Mouse (Mus musculus): Measurements from ENCODE around the gene D6Wsu163e.

The D6Wsu163e gene

GRCm38 (mm10) chr6:126939487-126940171 lies at the start of gene D6Wsu163e, which contains the start of gene Rad51ap1:
TSS of gene D6Wsu163e (plus strand) at chr6:126939962.
TSS of gene Rad51ap1 (minus strand) at chr6:126939587.
- peak; percentile 94 for DNase-seq

DNA sequence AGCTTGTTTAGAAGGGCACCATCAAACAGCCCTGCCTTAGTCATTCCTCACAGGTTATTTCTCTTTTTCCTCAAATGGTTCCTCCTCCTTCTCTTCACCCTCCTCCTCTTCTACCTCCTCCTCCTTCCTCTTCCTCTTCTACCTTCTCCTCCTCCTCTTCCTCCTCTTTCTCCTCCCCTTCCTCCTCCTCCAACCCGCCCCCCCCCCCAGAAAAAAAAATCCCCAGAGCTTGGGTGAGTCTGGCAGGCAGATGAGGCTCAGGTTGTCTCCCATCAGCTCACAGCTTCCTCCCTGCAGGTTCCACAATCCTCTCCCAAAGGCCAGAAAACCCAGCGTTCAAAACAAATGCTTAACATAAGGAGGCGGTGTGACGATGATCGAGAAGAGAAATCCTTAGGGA lies 32.4 kb upstream of the D6Wsu163e start:
- no peak for DNase-seq

DNA sequence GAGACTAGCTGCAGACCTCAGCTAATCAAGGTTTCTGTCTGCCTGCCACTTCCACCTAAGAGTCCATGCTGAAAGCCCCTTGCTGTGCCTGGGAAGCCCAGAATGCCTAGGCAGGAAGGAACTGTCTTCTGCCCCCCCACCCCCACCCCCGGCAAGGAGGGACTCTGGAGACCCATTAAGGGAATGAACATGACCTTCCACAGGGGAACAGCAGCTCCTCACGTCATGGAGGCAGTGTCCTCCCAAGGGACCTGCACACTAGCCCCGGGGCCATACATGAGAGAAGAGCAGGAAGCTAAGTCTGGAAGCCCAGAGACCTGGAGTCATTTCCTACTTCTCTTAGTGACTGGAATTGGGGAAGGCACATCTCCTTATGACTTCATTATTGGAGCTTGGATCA lies 31.9 kb upstream of the D6Wsu163e start:
- no peak for DNase-seq

GRCm38 (mm10) chr6:126910727-126911126 lies 29.0 kb upstream of the D6Wsu163e start:
- DNase-seq, result no peak

DNA sequence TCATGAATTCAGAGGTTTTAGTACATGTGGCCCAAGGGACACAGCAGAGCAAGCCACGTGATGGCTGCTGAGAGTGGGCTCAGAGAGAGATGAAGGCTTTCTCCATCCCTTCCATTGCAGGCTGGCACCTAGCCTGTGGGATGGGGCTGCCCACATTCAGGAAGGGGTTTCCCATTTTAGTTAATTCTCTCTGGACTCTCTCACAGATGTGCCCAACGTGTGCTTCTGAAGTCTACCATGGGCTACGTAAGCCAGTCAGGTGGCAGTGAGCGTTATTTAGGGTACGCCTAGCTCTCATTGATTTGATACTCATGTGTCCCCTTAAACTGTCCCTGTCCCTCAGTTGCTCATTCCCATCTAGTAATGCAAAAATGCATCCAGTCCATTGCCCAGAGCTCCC lies 24.8 kb upstream of the D6Wsu163e start:
- no peak for DNase-seq

GRCm38 (mm10) chr6:126921111-126921881 lies 18.5 kb upstream of the D6Wsu163e start, which contains the start of gene Dyrk4:
TSS of gene Dyrk4 (minus strand) at chr6:126921839.
- peak; percentile 30 for DNase-seq

GRCm38 (mm10) chr6:126932896-126933295 lies 6.9 kb upstream of the D6Wsu163e start:
- DNase-seq, result no peak

GRCm38 (mm10) chr6:126938047-126938446 lies 1.7 kb upstream of the D6Wsu163e start:
- DNase-seq, result no peak

GRCm38 (mm10) chr6:126938853-126939486 lies 792 bp upstream of the D6Wsu163e start:
- DNase-seq, result peak; percentile 1

- no peak for DNase-seq
Observed at GRCm38 (mm10) chr6:126940451-126940850, 689 bp downstream of the D6Wsu163e start.

DNA sequence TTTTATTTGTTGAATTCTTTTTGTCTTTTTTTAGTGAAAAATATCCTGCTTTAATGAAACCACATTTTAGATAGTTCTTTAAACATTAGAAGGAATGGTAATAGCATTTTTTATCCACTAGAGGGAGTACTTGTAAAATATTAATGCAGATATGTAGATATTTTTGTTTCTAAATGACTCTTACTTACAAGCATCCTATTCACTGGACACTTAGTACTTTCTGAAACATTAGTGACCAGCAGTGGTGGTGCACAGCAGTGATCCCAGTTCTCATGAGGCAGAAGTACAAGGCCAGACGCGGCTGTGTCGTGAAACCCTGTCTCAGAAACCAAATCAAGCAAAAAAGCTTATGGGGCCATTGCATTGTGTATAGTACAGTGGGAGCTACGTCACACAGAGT lies 8.6 kb downstream of the D6Wsu163e start:
- no peak for DNase-seq

DNA sequence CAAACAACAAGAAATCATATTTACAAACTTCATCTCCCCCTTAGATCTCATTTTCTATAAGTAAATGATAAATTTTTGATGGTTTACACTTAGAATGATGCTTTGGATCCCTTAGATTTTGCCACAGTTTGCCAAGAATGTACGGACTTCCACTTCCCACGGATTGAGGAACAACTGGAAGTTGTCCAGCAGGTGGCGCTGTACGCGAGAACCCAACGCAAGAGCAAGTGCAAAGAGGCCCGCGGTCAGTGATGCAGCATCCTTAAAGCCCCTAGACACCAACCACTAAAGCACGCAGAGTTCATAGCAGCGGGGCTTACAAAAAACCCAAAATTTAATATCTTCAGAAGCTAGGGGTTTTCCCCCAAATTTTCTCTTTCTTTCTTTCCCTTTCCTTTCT lies 16.0 kb downstream of the D6Wsu163e start:
- DNase-seq, result peak; percentile 58

DNA sequence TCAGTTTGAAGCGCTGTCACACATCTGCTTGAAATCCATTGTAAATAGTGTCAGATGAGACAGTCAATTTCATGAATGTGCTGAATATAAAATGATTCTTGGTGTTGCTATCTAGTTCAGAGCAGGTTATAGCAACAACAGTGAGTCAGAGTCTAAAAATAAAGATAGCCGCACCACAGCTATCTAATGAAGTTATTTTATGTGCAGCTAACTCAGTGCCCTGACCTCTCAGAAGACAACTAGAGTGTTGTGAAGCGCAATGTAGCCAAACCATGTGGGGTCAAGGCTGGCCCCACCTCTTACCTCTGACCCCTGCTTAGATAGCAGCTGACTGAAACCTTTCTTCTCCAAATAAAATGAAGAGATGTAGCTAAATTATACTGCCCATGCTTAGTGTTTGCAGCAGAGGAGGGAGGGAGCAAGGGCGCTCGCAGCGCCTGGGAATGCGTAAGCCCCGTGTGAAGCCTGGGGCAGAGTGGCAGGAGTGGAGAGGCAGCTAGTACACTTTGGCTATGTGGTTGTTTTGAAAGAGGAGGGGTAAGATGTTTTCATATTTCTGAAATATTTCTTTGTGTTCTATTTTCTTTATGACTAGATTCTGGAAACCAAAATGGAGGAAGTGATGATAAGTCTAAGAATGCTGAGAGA lies 21.7 kb downstream of the D6Wsu163e start:
- no peak for DNase-seq

- DNase-seq, result no peak
Observed at GRCm38 (mm10) chr6:126962709-126963108, 22.9 kb downstream of the D6Wsu163e start.

GRCm38 (mm10) chr6:126963426-126963825 lies 23.7 kb downstream of the D6Wsu163e start:
- no peak for DNase-seq

DNA sequence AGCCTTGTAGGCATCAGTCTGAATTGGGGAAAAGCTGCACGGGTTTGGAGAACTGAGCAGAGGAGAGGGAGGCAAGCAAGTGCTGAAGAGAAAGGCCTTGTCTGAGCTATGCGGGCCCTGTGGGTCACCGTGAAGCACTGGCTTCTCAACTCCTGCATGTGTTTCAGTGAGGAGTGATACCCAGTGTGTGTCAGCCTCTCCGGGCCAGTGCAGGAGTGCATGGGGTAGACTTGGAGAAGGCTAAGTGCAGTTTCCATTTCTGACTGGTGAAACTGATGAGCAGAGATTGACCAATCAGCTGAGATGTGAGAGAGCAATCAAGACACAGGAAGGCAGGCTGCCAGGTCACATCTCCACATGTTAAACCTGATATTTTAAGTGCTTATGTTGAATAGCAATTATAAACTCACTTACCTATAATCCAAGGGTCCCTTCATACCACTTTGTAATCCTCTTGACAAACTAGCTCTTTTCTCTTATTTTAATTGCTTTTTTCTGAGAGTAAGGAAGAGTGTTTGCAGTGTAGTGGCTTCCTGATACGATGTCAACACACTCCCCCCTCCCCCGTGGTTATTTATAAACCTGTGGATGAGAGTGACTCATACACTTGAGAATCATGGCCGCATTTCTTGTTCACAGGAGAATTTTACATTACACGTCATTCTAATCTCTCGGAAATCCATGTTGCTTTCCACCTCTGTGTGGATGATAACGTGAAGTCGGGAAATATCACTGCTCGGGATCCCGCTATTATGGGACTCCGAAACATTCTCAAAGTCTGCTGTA lies 26.7 kb downstream of the D6Wsu163e start:
- no peak for DNase-seq

DNA sequence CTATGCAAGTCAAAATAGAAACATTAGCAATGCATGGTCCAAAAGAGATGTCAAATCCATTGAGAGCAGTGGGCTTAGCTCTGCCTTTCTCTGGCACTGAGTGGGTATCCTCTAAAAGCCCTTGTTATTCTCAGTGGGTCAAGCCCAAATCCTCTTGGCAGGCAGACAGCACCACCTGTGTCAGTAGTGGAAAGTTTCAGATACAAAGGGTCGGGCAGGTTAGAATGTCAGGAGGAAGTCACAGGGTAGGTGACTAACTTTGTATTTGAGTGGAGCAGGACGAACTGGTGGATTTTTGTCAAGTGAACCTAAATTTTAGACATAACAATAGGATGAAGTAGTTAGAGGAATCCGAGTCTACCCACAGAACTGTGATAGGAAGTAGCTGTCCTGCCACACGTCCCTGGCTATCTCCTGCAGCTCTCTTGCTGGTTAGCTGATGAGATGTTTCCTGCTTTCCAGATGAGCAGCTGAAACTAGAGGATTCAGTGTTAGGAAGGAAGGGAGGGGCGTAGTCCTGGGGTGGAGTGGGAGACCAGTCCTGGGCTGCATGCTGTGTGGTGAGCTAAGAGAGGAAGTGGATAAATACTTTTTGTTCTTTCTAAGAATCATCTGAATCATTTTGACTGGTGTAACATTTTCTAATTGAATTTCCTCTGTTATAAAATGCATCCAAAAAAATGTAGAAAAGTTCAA lies 41.9 kb downstream of the D6Wsu163e start:
- no peak for DNase-seq

DNA sequence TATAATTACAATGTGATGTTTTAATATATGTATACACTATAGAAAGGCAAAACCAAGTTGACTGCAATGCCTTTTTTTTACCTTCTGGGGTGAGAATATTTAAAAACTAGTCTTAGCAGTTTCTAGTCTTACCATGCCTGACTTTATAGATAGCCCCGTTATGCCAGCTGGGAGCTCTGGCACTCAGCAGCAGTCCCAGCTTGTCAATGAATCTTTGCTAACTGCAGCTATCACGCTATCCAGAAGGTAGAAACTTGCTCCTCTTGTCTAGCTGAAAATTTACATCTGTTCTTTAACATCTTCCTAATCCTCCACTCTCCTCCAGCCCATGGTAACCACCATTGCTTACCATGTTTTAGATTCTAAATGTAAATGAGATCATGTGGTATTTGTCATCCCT lies 53.9 kb downstream of the D6Wsu163e start:
- no peak for DNase-seq

DNA sequence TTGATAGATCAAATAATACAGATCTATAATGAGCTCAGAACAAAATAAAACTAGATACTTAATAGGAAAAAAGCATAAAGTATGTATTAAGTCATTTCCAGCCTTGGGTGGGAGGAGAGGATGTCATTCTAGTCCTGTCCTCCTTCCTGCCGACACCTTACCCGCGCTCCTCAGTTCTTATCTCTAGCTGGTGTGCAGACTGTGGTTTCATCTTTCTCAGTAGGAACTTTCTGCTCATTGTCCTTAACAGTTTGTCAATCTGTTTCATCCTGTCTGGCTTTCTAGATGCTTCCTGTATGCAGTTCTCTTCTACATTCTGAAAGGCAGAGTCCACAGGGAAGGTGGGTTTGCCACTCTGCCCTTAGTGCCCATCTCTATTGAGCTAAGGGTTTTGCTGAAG lies 55.7 kb downstream of the D6Wsu163e start:
- DNase-seq, result no peak

DNA sequence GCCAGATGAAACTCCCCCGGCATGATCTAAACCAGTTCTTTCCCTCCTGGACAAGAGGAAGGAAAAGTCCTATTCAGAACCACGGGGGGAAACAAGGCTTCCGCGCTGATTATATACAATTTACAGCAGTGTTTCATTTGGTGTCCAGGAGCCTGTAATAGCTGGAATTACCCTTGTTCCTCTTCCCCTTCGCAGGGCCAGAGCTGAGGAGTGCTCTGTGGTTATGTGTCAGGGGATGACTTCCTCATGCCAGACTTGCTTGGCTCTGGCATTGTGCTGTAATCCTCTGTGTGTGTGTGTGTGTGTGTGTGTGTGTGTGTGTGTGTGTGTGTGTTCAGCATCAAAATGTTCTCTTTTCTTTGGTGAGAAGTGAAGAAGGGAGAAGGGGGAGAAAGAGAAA lies 56.6 kb downstream of the D6Wsu163e start:
- no peak for DNase-seq

DNA sequence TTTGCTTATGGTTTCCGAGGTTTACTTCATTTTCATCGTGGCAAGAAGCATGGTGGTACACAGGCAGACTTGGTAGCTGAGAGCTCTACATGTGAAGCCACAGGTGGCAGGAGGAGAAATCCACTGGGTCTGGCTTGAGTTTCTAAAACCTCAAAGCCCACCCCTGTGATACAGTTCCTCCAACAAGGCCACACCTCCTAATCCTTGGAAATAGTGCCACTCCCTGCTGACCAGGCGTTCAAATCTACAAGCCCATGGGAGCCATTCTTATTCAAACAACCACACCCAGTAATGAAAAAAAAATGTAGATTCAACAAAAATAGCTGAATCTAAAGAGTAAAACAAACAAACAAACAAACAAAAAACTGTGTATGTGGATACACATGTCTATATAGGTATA lies 65.9 kb downstream of the D6Wsu163e start:
- DNase-seq, result no peak

- DNase-seq, result no peak
Observed at GRCm38 (mm10) chr6:127006551-127006950, 66.8 kb downstream of the D6Wsu163e start.

Data from thymus, postnatal 25 days (tissue).